Mouse (Mus musculus) G1E (cell line): Measurements from ENCODE around the gene Ralgapa2. TPM values are rescaled to one million over a fixed set of nuclear protein-coding genes. Genes with fewer than 3 reads are reported as not detected.

Experiments
- ATAC-seq: 2 replicates; pipeline ENCODE4 v1.8.0; 2016; ENCODE audit warnings: mild to moderate bottlenecking; ENCODE audit not compliant: insufficient number of reproducible peaks, poor library complexity, low FRiP score, severe bottlenecking; ENCODE audit errors: extremely low read depth
- DNase-seq: peaks from one replicate; pipeline ENCODE4 v3.0.0; 2012; ENCODE audit warnings: low spot score
- H3K27me3 ChIP-seq: 2 replicates; pipeline ENCODE4 v1.6.1; 2012; ENCODE audit warnings: mild to moderate bottlenecking, low read length, inconsistent platforms; ENCODE audit not compliant: insufficient read depth
- H3K36me3 ChIP-seq: replicated peaks from 2 replicates; pipeline ENCODE3; 2012; ENCODE audit warnings: mild to moderate bottlenecking, inconsistent platforms
- H3K4me1 ChIP-seq: 2 replicates; pipeline ENCODE4 v1.6.1; 2012; ENCODE audit warnings: low read depth, low read length, inconsistent platforms, mixed read lengths; ENCODE audit not compliant: insufficient read depth
- H3K4me3 ChIP-seq: 2 replicates; pipeline ENCODE4 v1.5.1; 2012; ENCODE audit warnings: low read depth, mild to moderate bottlenecking, inconsistent platforms, low read length, moderate library complexity, mixed read lengths
- H3K9me3 ChIP-seq: replicated peaks from 2 replicates; pipeline ENCODE4 v1.6.1; 2012; ENCODE audit warnings: inconsistent platforms
- CTCF ChIP-seq: IDR thresholded peaks from 2 replicates; pipeline ENCODE4 v1.5.1; 2012; ENCODE audit warnings: low read depth, low read length, inconsistent platforms, mixed read lengths
- GATA1 ChIP-seq: IDR thresholded peaks from 2 replicates; pipeline ENCODE4 v1.6.1; 2012; ENCODE audit warnings: borderline replicate concordance, low read length, inconsistent platforms, mixed read lengths
- GATA2 ChIP-seq: IDR thresholded peaks from 2 replicates; pipeline ENCODE4 v1.6.1; 2012; ENCODE audit warnings: low read depth, low read length, inconsistent platforms, borderline replicate concordance
- POLR2AphosphoS5 ChIP-seq: IDR thresholded peaks from 2 replicates; pipeline ENCODE4 v1.6.1; 2012; ENCODE audit warnings: low read depth, low read length, inconsistent platforms; ENCODE audit not compliant: insufficient replicate concordance
- TAL1 ChIP-seq: conservative IDR thresholded peaks from 2 replicates; pipeline ENCODE4 v1.6.1; 2012; ENCODE audit warnings: low read depth, low read length, inconsistent platforms, mixed read lengths
- polyA plus RNA-seq: library from polyadenylated mRNA; stranded (reverse); fragments of >175 nt; gene quantifications from 2 replicates; pipeline ENCODE4 v1.2.3, GENCODE M21; 2012
- total RNA-seq, 2 experiments: library from RNA; stranded (forward) in 1 of 2; stranded (reverse) in 1 of 2; fragments of 200-1000 nt in 1 of 2; fragments of >200 nt in 1 of 2; fragmentation: Nextera tagmentation in 1 of 2; gene quantifications; 2 replicates each; pipeline ENCODE4 v1.2.3; 2014 to 2017

Gene Ralgapa2
- total and polyA plus RNA-seq, 3 experiments: 8.2 to 25.2 (median 16.2) TPM

- H3K4me1 ChIP-seq: no peaks in the 10 kb centered on the region
- DNase-seq (no peak), ATAC-seq (no peak)
- H3K36me3 ChIP-seq: peaks cover 22% of the 10 kb centered on the region
- no peak overlapping the region for H3K4me3 ChIP-seq
- TF ChIP-seq TAL1 (no peak), GATA2 (no peak), CTCF (no peak), GATA1 (no peak), POLR2AphosphoS5 (no peak)
- no peaks in the 10 kb centered on the region for H3K27me3 ChIP-seq
- no peaks in the 10 kb centered on the region for H3K9me3 ChIP-seq
These were observed 113.8 kb downstream of the Ralgapa2 start for GRCm38 (mm10) chr2:146398211-146398865.

- no peak overlapping the region for H3K4me3 ChIP-seq
- no peaks in the 10 kb centered on the region for H3K9me3 ChIP-seq
- H3K27me3 ChIP-seq: no peaks in the 10 kb centered on the region
- no peak for TF ChIP-seq TAL1
- no peak for TF ChIP-seq GATA2
- TF ChIP-seq POLR2AphosphoS5: no peak
- no peak for TF ChIP-seq GATA1
- no peak for TF ChIP-seq CTCF
- DNase-seq (no peak), ATAC-seq (no peak)
- H3K4me1 ChIP-seq: no peaks in the 10 kb centered on the region
- H3K36me3 ChIP-seq: peaks cover 40% of the 10 kb centered on the region
These were observed 124.9 kb downstream of the Ralgapa2 start for GRCm38 (mm10) chr2:146387211-146387610.

GRCm38 (mm10) chr2:146384582-146384981 lies 127.6 kb downstream of the Ralgapa2 start:
- DNase-seq (no peak), ATAC-seq (no peak)
- Histone ChIP-seq H3K4me1 (no peaks in the 10 kb centered on the region), H3K9me3 (no peaks in the 10 kb centered on the region), H3K36me3 (peaks cover 33% of the 10 kb centered on the region), H3K27me3 (no peaks in the 10 kb centered on the region), H3K4me3 (no peak overlapping the region)
- no peak for TF ChIP-seq GATA2
- no peak for TF ChIP-seq CTCF
- TF ChIP-seq POLR2AphosphoS5: no peak
- no peak for TF ChIP-seq GATA1
- no peak for TF ChIP-seq TAL1

- no peak overlapping the region for H3K4me3 ChIP-seq
- H3K36me3 ChIP-seq: peaks cover 25% of the 10 kb centered on the region
- ATAC-seq (no peak), DNase-seq (no peak)
- no peaks in the 10 kb centered on the region for H3K27me3 ChIP-seq
- TF ChIP-seq GATA2 (no peak), GATA1 (no peak), POLR2AphosphoS5 (no peak), TAL1 (no peak), CTCF (no peak)
- no peaks in the 10 kb centered on the region for H3K4me1 ChIP-seq
- H3K9me3 ChIP-seq: no peaks in the 10 kb centered on the region
These were observed 135.9 kb downstream of the Ralgapa2 start for GRCm38 (mm10) chr2:146376293-146376692.

GRCm38 (mm10) chr2:146366098-146366497 lies 146.0 kb downstream of the Ralgapa2 start:
- Histone ChIP-seq H3K27me3 (no peaks in the 10 kb centered on the region), H3K36me3 (peaks cover 32% of the 10 kb centered on the region), H3K4me3 (no peak overlapping the region), H3K4me1 (no peaks in the 10 kb centered on the region), H3K9me3 (no peaks in the 10 kb centered on the region)
- TF ChIP-seq GATA2 (no peak), CTCF (no peak), POLR2AphosphoS5 (no peak), GATA1 (no peak), TAL1 (no peak)
- ATAC-seq (no peak), DNase-seq (no peak)

- no peak for DNase-seq
- H3K4me1 ChIP-seq: no peaks in the 10 kb centered on the region
- peaks cover 34% of the 10 kb centered on the region for H3K36me3 ChIP-seq
- H3K27me3 ChIP-seq: no peaks in the 10 kb centered on the region
- H3K9me3 ChIP-seq: no peaks in the 10 kb centered on the region
- TF ChIP-seq GATA1 (no peak), GATA2 (no peak), CTCF (no peak), POLR2AphosphoS5 (no peak), TAL1 (no peak)
- no peak for ATAC-seq
- no peak overlapping the region for H3K4me3 ChIP-seq
These were observed 146.7 kb downstream of the Ralgapa2 start for GRCm38 (mm10) chr2:146365368-146365983.
